Mouse (Mus musculus) G1E-ER4 (cell line): ENCODE results near the gene Lgals3bp. TPM values are rescaled to one million over a fixed set of nuclear protein-coding genes. Genes with fewer than 3 reads are reported as not detected.

Source experiments
- GATA1 ChIP-seq: IDR thresholded peaks from one replicate; pipeline ENCODE4 v1.8.0; 2012; ENCODE audit warnings: low read length, inconsistent platforms
- polyA plus RNA-seq: library from polyadenylated mRNA; stranded (reverse); fragments of >175 nt; gene quantifications from 2 replicates; pipeline ENCODE4 v1.2.3, GENCODE M21; 2012

The Lgals3bp gene
- polyA plus RNA-seq, 1 experiment: 27.2 TPM

DNA sequence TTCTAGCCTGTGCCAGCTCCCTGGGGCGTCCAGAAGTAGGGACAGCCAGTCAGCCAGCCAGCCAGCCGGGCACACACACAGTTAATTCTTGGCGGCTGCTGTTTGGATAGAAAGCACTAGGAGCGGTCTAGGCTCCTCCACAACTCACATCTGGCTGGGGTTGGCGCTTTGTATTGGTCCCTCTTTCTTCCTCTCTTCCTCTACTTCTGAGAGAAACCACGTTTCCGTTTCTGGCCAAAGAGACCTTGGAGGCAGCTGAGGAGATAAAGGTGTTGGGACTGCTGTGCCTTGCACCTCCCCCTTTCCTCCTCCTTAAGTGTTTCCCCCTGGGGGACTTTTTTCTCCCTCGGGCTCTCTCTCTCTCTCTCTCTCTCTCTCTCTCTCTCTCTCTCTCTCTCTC is 26.1 kb upstream of the Lgals3bp start, which contains the start of gene C1qtnf1:
C1qtnf1 (plus strand) TSS at position 218 of the 400 bp plus-strand sequence.
- TF ChIP-seq GATA1: no peak

- no peak for TF ChIP-seq GATA1
These were observed 25.4 kb upstream of the Lgals3bp start for GRCm38 (mm10) chr11:118427266-118427779.

GRCm38 (mm10) chr11:118426765-118427164 is 24.9 kb upstream of the Lgals3bp start:
- TF ChIP-seq GATA1: no peak

GRCm38 (mm10) chr11:118424621-118425335 is 22.9 kb upstream of the Lgals3bp start:
- no peak for TF ChIP-seq GATA1

DNA sequence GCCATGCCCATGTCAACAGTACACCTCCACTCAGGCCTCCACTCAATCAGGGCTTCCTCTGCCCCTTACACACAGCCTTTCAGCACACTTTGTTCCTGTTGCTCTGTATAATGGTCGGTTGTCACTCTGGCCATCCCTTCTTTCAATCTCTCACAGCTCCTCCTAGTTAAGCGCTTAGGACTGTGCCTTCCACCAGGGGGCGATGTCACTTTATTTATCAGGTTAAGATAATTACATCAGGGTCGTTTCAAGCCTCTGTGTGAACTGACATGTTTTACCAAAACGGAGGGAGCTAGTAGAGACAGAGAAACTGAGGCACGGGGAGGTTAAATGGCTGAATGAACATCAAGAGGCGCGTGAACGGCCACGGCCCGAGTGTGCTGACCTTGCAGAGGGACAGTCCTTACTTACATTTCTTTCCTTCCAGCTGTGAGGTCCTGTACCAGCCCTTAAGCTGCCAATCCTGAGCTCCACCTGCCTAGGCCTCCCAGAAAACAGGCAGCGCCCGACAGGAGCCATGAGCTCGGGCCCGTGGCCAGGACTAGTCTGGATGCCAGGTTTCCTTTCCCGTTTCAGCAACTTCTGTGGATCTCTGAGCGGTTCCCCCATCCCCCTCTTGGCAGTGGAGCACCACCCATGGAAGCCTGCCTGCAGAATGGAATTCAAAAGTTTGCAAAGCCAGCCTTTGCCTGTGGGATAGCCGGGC is 21.5 kb upstream of the Lgals3bp start:
- TF ChIP-seq GATA1: no peak

GRCm38 (mm10) chr11:118420261-118420660 is 18.4 kb upstream of the Lgals3bp start:
- TF ChIP-seq GATA1: no peak

- no peak for TF ChIP-seq GATA1
These were observed 17.1 kb upstream of the Lgals3bp start, which contains the start of gene Cant1 for GRCm38 (mm10) chr11:118418834-118419504. Gene Cant1 (minus strand): TSS chr11:118419086.

GRCm38 (mm10) chr11:118418442-118418833 is 16.5 kb upstream of the Lgals3bp start:
- TF ChIP-seq GATA1: no peak

- TF ChIP-seq GATA1: no peak
These were observed 15.6 kb upstream of the Lgals3bp start for GRCm38 (mm10) chr11:118417496-118417895.

DNA sequence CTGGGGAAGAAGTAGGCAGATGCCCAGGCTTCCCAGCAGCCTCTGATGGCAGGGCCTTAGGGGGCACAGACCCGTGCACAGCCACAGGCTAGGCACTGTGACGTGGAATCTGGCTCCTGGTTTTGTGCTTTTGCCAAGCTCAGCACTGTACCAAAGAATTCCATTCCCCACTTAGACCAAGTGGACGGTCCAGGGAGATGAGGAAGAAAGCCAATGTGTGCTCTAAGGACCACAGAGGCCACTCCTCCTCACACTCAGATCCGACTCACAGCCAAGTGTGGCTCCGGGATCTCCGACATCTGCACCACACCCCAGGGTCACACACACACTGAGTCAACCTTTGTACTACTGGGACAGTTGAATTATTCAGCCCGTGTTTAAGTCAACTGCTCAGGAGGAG is 14.2 kb upstream of the Lgals3bp start:
- no peak for TF ChIP-seq GATA1

GRCm38 (mm10) chr11:118415630-118416029 is 13.7 kb upstream of the Lgals3bp start:
- TF ChIP-seq GATA1: no peak

- TF ChIP-seq GATA1: no peak
These were observed 12.4 kb upstream of the Lgals3bp start for GRCm38 (mm10) chr11:118414270-118414669.

- no peak for TF ChIP-seq GATA1
These were observed 11.2 kb upstream of the Lgals3bp start for GRCm38 (mm10) chr11:118413055-118413454.

GRCm38 (mm10) chr11:118412601-118413000 is 10.7 kb upstream of the Lgals3bp start:
- TF ChIP-seq GATA1: no peak

DNA sequence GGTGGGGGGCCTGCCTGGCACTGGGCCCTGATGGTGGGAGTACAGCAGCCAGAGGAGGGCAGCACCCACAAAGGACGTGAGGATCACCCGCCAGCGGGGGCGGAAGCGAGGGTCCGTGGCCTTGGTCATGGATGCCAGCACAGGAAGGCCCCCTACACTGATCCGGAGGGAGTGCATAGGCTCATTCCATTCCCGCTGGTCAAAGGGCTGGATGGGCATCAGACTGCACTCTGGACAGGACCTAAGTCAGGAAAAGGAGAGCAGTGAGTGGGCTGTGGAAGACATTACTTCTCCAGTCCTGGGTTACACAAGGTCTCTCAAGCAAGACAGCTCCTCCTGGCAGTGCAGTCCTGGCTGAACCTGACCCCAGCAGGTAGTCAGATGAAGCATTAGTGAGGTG is 9.4 kb upstream of the Lgals3bp start:
- no peak for TF ChIP-seq GATA1

DNA sequence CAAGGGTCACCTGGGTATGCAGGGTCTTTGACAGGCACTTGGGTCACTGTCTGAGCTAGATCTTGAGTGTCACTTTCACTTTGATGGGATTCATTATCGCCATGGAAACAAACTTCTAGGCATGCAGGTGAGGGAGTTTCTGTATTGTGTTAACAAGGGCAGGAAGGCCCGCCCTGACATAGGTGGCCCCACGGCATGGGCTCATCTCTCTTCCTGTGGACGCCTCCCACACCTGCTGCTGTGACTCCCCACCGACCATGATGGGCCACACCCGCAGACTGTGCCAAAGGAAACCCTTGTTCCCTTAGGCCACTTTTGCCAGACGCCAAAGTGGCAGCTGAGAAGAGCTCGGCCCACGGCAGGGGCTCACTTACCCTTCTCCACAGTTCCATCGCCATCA is 8.6 kb upstream of the Lgals3bp start:
- no peak for TF ChIP-seq GATA1

- TF ChIP-seq GATA1: no peak
These were observed 8.2 kb upstream of the Lgals3bp start for GRCm38 (mm10) chr11:118410073-118410444.
